Mouse (Mus musculus): ENCODE measurements around the gene Tubb1.
A peak's percentile ranks its signal among the peaks of the same experiment; 100 is the strongest.

The Tubb1 gene

DNA sequence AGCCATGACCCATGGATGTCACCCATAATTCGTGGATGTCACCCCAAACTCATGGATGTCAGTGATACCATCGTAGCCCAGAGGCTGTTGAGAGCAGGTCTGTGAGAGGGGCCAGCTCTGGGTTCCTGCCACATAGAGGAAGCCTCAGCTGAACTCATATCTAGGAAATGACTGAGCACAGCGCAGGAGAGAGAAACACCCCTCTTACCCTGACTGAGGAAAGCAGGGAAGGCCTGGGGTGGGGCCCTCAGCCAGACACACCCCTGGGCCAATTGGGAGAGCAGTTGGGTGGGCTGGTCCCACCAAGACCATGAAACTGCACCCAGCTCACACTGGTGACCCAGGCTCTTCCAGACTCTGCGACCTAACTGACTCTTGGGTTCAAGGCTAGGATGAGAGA, at the start of gene Tubb1:
Gene Tubb1 (plus strand): TSS at position 343 of the 400 bp plus-strand sequence.
- no peak for DNase-seq (ENCODE audit: low spot score)

DNA sequence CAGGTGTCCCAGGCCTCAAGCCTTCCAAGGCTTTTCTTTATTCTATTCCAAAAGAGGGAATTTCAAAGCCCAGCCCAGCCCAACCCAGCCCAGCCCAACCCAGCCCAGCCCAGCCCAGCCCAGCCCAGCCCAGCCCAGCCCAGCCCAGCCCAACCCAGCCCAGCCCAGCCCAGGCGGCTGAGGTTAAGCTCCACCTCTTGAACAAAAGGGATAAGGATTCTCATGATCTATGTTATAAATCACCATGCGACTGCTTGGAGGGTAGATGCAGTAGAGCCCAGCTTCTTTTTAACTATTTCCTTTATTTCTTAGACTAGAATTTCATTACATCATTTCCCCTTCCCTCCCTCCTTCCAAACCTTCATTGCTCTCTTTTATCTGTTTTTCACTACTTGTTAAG, 40.3 kb upstream of the Tubb1 start:
- no peak for DNase-seq (ENCODE audit: low spot score)

DNA sequence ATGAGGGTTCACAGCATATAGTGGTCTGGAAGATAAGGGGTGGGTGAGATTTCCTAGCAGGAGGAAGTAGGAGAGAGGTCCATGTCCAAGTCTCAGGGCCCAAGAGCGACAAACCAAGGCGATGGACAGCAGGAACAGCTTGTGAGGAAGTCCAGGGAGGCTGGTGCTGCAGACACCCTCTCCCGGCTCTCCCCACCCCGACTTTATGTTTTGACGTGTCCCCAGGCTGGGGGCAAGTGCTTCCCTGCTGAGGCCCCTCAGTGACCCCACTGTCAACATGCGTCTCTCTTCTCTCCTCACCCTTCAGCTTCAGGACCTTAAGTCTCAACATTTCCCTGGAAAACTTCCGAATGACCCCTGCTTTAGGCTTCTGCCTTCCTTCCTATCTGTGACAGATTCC, 37.4 kb upstream of the Tubb1 start:
- DNase-seq (ENCODE audit: low spot score), result no peak

DNA sequence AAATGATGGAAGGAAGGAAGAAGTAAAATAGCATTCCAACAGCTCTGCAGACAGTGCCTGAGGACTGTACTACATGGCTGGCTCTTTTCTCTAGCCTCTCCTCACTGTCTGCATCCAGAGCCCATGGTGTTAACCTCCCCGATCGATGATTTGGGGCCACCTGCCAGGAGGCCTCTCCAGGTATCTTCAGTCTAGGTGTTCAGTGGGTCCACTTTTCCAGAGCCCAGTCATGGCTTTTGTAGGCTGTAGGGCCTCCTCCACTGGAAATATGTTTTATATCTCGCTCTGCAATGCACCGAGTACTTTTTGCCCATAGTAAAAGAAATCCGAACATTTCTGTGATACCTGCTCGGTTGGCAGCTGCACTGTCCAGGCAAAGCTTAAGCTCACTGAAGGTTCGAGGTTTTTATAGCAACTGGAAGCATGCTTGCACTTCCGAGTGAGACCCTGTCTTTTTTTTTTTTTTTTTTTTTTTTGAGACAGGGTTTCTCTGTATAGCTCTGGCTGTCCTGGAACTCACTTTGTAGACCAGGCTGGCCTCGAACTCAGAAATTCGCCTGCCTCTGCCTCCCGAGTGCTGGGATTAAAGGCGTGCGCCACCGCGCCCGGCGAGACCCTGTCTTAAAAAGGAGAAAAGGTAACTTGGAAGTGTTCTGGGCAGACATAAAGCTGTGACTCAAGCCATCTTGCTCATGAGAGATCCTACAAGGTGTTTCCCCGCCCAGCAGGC, 35.3 kb upstream of the Tubb1 start:
- DNase-seq (ENCODE audit: low spot score), result no peak

DNA sequence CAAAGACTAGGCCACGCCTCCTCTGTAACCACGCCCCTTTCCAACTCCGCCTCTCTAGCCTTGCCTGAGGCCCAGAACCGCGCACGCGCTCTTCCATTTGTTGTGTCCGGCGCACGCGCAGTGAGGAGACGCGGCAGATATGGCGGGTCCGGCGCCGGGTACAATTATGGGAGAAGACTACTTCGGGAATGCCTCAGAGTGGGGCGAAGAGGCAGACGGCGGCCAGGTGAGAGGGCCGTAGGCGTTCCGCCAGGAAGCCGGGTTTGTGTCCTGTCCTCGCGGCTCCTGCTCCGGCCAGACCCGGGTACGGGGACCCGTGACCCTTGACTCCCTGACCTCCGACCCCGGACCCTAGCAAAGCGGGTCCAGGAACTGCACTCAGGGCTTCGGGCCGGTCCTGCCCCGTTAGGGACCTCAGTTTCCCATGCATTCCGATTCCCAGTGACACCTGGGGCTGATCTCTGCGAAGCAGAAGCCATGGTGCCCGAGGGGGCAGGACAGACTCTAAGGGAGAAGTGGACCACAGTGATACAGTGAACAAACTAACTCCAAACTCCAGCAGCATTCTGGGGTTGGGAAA, 34.7 kb upstream of the Tubb1 start, which contains the start of gene Nelfcd:
Gene Nelfcd (plus strand): TSS at position 74 of the 580 bp plus-strand sequence.
- peak; percentile 94 for DNase-seq (ENCODE audit: low spot score)

DNA sequence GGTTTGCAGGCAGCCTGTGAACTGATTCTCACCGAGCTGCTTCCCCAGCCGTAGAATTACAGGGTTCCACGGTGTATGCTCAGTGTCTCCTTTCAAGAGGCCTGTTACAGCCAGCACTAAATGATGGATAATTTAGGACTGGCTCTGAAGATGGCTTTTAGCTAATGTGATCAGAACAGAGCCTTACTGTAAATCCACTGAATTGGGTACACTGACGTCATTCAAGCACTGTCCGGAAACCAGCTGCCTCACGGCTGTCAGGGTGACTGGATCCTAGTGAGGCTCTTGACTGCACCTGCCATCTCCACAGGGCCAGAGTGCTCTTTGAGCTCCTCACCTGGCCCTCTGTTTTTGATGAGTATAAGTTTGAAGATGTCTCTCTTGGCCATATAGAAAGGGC, 29.4 kb upstream of the Tubb1 start:
- no peak for DNase-seq (ENCODE audit: low spot score)

DNA sequence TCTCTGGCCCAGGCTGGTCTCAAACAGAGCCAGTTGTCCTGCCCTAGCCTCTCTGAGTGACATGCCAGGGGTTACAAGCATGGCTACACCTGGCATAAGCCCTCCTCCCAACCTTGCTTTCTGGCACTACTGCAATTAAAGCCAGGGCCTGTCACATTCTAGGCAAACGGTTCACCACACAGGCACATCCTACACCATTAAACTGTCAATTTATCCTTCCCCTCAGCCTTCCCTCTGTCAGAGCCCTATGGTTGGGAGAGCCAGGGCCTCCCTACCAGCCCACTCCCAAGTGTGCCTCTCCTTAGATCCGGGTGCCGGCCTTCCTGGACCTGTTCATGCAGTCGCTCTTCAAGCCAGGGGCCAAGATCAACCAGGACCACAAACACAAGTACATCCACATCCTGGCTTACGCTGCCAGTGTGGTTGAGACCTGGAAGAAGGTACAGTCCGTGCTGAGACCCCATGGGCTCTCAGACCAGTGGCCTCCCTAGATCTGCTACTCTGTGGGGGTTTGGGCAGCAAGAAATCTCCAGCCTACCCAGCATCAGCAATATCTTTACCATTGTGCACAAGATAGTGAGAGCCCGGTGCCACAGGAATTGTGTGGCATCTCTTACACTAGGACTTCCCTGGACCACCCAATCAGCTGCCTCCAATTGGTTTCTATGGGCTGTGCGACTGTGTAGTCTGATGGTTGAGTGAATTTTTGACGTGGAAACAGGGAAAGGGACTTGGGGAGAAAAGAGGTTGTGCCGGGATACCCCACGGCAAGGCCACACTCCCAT, 26.0 kb upstream of the Tubb1 start:
- no peak for DNase-seq (ENCODE audit: low spot score)

DNA sequence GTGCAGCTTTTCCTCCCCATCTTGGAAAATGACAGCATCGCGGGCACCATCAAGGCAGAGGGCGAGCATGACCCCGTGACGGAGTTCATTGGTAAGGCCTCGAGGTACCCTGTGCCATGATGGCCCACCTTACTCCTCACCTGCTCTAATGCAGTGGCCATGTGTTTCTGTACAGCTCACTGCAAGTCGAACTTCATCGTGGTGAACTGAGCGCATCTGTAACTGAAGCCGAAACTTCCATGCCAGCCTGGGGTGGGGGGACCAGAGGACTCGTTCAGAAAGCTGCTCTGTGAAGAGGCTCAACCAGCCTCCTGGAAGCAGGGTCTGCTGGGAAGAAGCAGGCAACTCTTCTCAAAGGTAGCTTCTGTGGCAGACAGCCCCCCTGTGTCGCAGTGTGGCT, 23.6 kb upstream of the Tubb1 start:
- no peak for DNase-seq (ENCODE audit: low spot score)

DNA sequence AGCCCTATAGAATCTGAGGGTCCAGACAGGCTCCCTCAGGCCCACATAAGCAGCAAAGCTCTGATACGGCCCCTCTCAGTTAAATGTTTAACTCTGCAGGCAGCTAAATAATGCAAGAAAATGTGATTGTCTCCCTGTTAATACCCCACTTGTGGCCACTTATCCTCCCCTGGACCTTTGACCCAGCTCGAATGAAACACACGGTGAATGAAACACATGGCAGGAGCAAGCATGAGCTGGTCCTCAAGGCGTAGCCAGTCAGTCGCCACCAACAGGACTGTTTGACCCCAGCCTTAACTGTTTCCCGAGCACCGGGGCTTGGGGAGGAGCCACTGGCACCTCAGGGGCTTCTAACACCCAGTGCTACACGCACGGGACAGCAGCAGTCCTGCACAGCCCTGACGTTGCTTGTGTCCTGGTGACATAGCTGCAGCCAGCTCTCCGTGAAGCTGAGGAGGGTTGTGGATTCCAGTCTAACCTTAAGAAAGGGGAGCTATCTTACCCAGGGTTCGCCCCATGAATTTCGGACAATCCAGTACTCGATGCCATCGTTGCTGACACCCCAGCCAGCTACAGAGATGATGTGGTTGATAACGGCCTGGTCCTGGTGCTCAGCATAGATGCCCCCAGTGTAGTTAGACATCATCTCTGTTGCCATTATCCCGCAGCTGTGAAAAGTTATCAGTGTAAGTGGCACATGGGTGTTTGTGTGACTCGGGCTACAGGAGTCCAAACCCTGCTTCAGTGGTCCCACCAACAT, 22.2 kb upstream of the Tubb1 start:
- no peak for DNase-seq (ENCODE audit: low spot score)

DNA sequence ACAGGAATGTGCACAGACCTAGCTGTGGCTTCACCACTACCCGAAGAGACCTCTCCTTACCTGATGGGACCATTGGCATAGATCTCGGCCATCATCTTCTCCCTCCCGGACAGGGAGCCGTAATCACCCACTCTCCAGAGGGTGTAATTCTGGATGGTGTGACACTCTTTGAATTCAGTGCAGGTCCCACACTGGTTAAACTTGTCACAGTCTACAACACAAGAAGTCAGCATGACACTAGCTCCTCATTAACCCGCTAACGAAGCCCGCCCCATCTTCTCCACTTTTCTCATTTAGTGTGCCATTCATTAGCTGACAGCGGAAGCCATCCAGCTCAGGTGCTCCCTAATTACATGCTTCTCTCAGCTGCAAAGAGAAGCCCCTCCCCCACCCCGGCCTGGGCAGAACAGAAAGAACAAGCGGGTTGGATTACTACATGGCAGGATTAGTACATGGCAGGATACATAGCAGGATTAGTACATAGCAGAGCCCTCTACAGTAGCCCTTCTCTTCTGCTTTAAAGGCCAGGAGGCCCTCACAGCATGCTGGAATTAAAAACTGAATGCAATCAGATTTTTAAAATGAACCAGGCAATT, 21.4 kb upstream of the Tubb1 start:
- no peak for DNase-seq (ENCODE audit: low spot score)

DNA sequence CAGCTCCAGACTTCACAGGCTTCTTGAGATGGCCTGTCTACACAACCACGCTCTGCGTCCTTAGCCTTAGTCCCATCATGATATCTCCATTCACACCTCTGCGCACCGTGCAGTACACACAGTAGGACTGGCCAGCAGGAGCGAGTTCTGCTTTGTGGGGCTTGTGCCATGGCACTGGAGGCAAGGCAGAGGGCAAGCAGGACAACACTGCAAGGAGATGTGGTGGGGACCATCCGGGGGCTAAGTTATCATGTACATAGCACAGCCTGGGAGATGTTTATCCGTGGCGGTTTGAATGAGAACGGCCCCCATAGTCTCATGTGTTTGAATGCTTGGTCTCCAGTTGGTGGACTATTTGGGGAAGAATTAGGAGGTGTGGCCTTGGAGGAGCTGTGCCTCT, 15.6 kb upstream of the Tubb1 start:
- no peak for DNase-seq (ENCODE audit: low spot score)

DNA sequence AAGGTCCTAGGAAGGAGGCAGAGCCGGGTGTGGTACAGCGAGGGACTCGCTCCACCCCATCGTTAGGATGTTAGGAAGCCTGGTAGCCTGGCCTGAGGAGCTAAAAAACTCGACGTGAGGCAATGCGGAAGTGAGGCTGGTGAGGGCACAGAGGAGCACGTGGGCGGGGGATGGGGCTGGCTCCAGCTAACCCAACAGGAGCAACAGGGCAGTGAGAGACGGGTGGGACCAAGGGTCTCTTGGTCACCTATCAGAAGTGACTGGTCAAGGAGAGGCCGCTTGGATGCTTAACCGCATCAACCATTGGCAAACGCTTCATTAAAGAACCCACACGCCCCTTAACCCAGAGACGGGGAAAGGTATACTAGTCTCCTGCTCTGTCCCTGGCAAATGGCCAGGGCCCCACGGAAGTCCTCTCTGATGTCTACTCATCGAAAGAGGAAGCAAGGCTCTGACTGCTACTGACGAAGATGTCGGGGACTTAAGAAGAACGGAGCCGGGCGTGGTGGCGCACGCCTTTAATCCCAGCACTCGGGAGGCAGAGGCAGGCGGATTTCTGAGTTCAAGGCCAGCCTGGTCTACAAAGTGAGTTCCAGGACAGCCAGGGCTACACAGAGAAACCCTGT, 14.3 kb upstream of the Tubb1 start:
- no peak for DNase-seq (ENCODE audit: low spot score)

DNA sequence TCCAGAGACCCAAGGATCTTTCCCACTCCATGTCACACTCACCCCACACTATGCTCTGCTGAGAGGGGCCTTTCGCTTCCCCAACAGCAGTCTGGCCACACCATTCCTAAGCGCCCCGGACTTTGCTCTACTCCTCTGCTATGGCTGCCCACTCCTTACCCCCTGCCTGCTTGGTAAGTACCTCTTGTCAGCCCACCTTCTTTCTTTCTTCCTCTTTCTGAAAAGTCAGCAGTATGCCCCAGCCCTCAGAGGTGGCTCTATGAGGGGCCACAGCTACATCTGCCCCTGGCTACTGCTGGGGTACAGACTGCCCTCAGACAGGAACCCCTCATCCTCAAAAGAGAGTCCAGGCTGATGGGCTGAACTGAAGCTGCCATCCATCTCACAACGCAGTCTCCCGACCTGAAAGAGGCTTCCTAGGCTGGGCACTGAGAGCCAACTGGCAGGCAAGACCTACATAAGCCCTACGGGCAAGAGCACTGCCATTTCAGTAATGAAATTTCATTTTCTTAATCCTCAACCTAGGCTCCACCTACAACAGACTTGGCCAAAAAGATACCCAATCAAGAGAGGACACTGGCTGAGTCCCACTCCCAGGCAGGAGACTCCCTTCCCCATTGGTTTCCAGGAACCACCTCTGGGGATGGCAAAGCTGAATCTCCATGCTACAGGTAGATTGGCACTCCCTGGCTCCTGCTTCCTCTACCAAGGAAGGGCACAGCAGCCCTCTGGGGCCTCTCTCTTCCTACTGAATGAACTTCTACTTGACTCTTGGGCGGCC, 13.4 kb upstream of the Tubb1 start:
- no peak for DNase-seq (ENCODE audit: low spot score)

DNA sequence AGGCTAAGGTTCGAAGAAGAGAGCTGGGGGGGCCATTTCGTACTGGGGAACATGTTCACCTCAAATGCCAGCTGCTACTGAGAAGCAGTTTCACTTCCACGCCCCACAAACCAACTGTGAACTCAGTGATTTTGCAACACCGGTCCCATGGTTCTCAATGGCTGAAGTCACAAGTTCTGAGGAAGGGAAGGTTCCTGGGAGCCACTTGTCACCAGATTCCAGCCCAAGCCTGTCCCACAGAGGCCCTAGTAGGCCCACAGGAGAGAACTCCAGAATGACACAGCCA, 12.9 kb upstream of the Tubb1 start:
- no peak for DNase-seq (ENCODE audit: low spot score)

DNA sequence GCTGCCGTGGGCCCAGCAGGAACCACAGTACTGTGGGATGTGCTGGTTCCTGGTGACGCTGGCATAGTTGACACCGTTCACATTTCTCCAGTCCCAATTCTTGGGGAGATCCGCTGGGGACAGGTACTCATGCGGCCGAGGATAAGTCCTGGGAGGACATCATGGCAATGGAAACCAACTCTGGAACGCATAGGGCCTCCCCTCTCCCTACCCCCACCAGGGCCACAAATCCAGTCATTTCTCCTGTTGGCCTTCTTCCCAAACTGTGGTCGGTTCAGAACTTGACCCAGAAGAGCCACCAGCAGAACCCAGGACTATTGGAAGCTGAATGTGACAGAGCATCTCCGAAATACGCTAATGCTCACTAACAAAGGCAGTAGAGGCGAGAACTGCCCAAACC, 12.3 kb upstream of the Tubb1 start:
- no peak for DNase-seq (ENCODE audit: low spot score)

DNA sequence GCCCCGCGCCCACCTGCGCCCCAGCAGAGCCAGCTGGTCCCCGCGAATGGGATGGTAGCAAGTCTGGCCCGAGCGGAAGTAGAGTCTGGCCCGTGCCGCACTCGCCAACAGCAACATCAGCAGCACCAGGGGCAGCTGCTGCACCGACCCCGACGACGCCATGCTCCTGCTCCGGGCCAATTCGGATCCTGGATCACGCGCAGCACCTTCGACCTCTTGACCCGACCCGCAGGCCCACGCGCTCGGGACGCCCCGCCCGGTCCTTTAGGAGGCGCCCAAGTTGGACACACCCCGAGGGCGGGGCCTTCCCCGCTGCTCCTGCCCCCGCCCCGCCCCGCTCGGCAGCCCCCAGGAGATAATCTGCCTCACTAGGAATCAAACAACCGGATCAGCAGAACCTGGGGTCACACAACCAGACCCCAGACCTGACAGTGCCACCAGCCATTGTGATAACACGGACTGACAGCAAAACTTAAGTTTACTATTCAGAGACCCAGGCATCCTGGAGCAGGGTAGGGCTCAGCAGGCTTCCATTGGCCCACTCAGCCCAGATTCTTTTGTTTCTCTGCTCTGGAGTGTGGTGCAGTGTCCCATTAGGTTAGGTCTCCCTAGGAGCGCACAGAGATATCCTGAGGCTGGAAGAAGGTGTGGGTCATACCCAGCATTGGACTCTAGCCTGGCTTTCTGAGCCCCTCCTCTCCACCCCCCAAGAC, 11.6 kb upstream of the Tubb1 start, which contains the start of gene Ctsz:
Gene Ctsz (minus strand): TSS at position 303 of the 713 bp plus-strand sequence.
- peak; percentile 51 for DNase-seq (ENCODE audit: low spot score)

DNA sequence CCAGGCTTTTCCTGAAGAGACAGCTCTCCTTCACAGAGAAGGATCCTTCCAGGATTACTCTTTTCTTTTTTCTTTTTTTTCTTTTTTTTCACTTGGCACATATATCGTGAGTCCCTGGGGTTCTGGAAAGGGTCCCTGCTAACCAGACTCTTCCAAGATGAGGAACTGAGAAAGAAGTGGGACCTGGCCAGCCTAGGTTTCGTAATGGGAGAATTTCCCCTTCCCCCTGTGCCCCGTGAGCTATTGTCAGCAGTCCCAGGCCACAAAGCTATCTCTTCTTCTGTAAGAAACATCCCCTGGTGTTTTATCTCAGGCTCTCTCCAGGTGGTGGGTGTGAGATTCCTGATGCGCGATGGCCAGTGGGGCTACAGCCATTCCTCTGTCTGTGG, 11.1 kb upstream of the Tubb1 start:
- no peak for DNase-seq (ENCODE audit: low spot score)

DNA sequence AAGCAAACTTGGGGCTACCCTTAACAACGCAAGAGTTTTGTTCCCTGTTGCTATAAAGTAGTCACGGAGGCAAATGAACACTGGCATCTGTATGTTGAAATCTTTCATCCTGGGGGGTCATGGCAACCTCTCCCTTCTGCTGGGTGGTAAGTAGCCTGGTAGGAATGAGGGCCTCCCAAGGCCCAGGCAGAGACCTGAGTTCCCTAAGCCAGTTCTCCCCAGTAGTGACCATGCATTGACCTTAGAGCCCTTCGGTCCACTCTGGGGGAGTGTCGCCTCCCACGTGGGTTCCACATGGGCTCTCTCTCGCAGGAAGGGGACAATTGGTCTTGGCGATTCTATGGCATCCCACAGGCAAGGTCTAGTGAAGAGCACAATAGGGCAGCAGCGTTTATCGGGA, 10.5 kb upstream of the Tubb1 start:
- no peak for DNase-seq (ENCODE audit: low spot score)

DNA sequence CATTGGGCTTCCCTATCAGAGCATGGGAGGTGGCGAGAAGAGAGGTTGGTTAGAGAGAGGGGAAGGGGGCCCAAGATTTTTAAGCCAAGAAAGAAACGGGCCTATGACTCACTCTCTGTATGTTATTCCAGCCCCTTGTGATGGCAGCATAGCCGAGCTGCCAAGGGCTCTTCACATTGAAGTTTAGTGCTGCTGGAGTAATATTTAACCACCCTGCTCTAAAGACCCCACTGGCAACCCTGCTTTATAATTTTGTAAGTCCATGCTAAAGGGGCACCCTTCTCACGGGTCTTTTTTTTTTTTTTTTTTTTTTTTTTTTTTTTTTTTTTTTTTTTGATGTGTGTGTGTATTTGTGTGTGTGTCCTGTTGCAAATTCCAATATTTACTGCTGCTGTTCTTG, 8.6 kb upstream of the Tubb1 start:
- no peak for DNase-seq (ENCODE audit: low spot score)

DNA sequence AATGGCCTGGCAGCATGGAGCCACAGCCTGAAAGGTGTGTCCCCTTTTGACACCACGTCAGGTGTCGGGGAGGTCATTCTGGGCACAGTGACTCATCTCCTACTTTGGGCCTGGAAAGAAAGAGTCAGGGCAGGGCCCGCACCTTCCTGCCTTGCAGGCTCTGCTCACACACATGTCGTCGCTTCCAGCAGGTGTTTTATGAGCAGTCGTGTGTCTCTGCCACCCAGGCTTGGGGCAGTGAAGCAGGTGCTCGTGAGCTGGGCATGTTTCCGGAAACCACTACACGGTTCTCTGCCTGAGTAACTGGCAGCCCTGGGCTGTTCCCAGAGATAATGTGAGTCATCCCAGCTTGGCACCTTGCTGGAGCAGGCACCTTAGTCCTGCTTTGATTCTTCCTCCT, 8.0 kb upstream of the Tubb1 start:
- no peak for DNase-seq (ENCODE audit: low spot score)
